Mouse (Mus musculus): Measurements from ENCODE around the gene Rdh16. TPM values are rescaled to one million over a fixed set of nuclear protein-coding genes. Genes with fewer than 3 reads are reported as not detected.
"Not testable (repeated sequence)": the region's sequence is repeated elsewhere in the genome, so short reads cannot be mapped to it uniquely, and the experiment has no call there.

The Rdh16 gene
- total and polyA plus RNA-seq, 2 experiments from 2014 or later = 0.06 to 0.37 TPM

DNA sequence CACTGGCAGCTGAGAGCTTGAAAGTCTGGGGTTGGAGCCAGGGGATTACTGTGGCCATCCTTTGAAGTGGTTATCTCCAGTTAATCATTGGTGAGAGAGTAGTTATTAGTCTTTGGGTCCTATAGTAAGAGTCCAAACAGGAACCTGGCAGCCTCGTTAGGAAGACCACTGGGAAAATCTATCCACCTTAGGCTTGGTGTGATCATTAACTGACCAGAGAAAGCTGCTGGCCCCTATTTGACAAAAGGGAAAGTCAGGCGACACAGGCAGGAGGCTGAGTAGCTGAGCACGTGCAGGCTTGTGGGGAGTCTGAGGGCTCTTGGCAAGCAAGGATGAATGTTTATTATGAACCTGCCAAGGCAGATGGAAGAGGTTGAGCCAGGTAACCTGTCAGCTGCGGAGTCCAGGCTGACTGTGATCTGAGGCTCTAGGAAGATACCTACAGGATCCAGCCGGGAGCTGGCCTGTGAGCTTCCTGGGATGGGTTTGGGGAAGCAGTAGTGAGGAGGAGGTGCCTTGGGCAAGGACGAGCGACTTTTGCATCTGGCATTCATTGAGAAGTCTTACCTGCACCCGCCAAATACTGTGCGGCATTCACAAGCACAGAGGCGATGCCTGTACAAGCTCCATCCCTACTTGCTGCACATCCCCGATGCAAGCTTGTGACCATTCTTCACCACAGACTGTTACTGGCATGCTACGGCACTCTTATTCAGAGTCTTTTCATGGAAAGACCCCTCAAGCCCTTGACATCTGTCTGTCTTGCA, 36.9 kb upstream of the Rdh16 start:
- H3K4me2 ChIP-seq (ENCODE audit: low read depth, low read length) = no peak overlapping the region
- H3K27me3 ChIP-seq (ENCODE audit: insufficient read depth, low read length) = no peaks in the 10 kb centered on the region
- no peak for ATAC-seq
- DNase-seq (ENCODE audit: low spot score) = no peak
- H3K4me1 ChIP-seq (ENCODE audit: insufficient read depth, low read length) = no peaks in the 10 kb centered on the region
- no peak overlapping the region for H3K27ac ChIP-seq
- TF ChIP-seq CTCF (IDR thresholded peaks at IDR 0.05; ENCODE audit: low read depth) = no peak
- H3K9ac ChIP-seq (replicated peaks; ENCODE audit: low read length) = no peak overlapping the region
- no peaks in the 10 kb centered on the region for H3K36me3 ChIP-seq (ENCODE audit: insufficient read depth, low read length)
- no peak overlapping the region for H3K4me3 ChIP-seq (ENCODE audit: low read length)
- 60% methylated on average over 12 of the region's 12 CpGs for WGBS
- no peaks in the 10 kb centered on the region for H3K9me3 ChIP-seq (ENCODE audit: low read length)

DNA sequence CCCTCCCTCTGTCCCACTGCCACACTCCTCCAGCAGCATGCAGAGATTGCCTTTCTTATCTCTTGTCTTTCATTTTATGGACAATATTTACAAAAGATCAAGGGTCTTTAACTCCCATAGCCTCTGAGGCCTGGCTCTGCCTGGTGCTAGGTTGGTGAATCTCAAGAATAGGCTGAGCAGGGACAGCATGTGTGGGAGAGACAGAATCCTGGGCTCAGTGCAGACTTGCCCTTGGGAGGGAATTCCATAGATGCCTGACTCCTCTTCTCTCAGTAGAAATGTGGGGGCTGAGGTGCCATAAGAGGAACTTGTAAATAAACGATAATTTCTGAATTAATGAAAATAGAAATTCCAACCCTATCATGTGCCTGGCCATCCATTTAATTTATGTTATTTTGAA, 34.4 kb upstream of the Rdh16 start:
- Histone ChIP-seq H3K27me3 (ENCODE audit: insufficient read depth, low read length) (no peaks in the 10 kb centered on the region), H3K9ac (replicated peaks; ENCODE audit: low read length) (no peak overlapping the region), H3K4me3 (ENCODE audit: low read length) (no peak overlapping the region), H3K4me2 (ENCODE audit: low read depth, low read length) (no peak overlapping the region), H3K27ac (no peak overlapping the region), H3K36me3 (ENCODE audit: insufficient read depth, low read length) (no peaks in the 10 kb centered on the region), H3K4me1 (ENCODE audit: insufficient read depth, low read length) (no peaks in the 10 kb centered on the region), H3K9me3 (ENCODE audit: low read length) (no peaks in the 10 kb centered on the region)
- WGBS = 84% methylated on average over 1 of the region's 1 CpGs
- ATAC-seq = no peak
- DNase-seq (ENCODE audit: low spot score) = no peak
- no peak for TF ChIP-seq CTCF (IDR thresholded peaks at IDR 0.05; ENCODE audit: low read depth)

DNA sequence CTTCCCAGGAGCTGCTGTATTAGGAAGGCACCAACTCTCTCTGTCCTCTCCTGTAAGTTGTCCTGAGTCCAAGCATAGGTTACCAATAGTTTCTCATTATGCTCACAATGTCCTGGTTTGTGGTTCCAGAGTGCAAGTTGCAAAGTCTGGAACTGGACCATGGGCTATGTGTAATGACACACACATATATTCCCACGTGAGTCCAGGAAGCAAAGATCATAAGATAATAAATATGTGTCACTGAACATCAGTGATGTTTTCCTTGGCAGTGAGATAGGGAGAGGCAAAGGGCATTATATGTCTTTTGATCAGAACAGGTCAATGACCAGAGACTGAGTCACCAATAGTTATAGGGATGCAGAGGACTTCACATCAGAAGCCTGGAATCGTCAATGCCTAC, 24.9 kb upstream of the Rdh16 start, which contains the start of gene Rdh9:
Rdh9 (plus strand) TSS at position 376 of the 400 bp plus-strand sequence.
- Histone ChIP-seq H3K4me2 (ENCODE audit: low read depth, low read length) (no peak within 1 kb of the TSS), H3K4me3 (ENCODE audit: low read length) (no peak within 1 kb of the TSS), H3K36me3 (ENCODE audit: insufficient read depth, low read length) (no peaks in the 10 kb centered on the region), H3K4me1 (ENCODE audit: insufficient read depth, low read length) (no peaks in the 10 kb centered on the region), H3K9me3 (ENCODE audit: low read length) (no peaks in the 10 kb centered on the region), H3K27me3 (ENCODE audit: insufficient read depth, low read length) (no peaks in the 10 kb centered on the region), H3K9ac (replicated peaks; ENCODE audit: low read length) (no peak within 1 kb of the TSS), H3K27ac (no peak within 1 kb of the TSS)
- WGBS = 89% methylated on average over 2 of the region's 2 CpGs
- TF ChIP-seq CTCF (IDR thresholded peaks at IDR 0.05; ENCODE audit: low read depth) = no peak
- no peak for ATAC-seq
- no peak for DNase-seq (ENCODE audit: low spot score)

DNA sequence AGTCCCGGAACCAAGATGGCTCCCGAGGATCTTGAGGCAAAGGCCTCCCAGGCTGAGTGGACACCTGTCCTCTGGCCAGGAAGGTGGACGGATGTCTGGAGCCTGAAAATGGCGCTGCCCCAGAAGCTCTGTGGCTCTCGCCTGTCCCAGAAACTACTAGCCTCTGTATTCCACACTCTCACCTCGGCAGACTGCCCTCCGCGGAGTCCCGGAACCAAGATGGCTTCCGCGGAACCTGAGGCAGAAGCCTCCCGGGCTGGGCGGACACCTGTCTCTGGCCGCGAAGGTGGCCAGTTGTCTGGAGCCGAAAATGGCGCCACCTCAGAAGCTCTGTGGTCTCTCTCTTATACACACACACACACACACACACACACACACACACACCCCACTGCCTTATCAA, 18.6 kb upstream of the Rdh16 start:
- DNase-seq (ENCODE audit: low spot score); H3K27me3 ChIP-seq (ENCODE audit: insufficient read depth, low read length); H3K36me3 ChIP-seq (ENCODE audit: insufficient read depth, low read length); H3K4me1 ChIP-seq (ENCODE audit: insufficient read depth, low read length); ATAC-seq; H3K27ac ChIP-seq; H3K4me3 ChIP-seq (ENCODE audit: low read length); H3K4me2 ChIP-seq (ENCODE audit: low read depth, low read length); H3K9me3 ChIP-seq (ENCODE audit: low read length); H3K9ac ChIP-seq (replicated peaks; ENCODE audit: low read length): not testable (repeated sequence)
- 94% methylated on average over 17 of the region's 17 CpGs for WGBS

DNA sequence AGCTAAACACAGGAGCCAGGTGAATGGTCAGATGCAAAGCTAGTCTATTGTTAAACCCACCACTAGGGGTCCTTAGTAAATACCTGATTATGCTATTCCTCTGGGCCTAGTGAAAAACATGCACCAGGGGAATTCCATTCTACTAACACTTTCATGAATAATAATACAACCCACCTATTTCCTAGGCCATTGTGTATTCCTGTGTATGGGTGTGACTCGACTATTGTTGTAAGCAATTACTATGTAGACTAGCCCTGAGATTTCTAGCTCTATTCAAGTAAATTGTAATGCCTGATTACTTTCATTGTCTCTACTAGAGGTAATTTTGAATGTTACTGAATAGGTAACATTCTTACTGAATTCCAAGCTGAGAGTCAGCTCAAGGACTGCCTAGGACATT, 15.5 kb upstream of the Rdh16 start:
- not testable (repeated sequence) for H3K4me2 ChIP-seq (ENCODE audit: low read depth, low read length); H3K4me3 ChIP-seq (ENCODE audit: low read length); H3K27me3 ChIP-seq (ENCODE audit: insufficient read depth, low read length); H3K4me1 ChIP-seq (ENCODE audit: insufficient read depth, low read length); H3K9ac ChIP-seq (replicated peaks; ENCODE audit: low read length); H3K9me3 ChIP-seq (ENCODE audit: low read length); H3K27ac ChIP-seq; ATAC-seq; H3K36me3 ChIP-seq (ENCODE audit: insufficient read depth, low read length); DNase-seq (ENCODE audit: low spot score)
- WGBS = 84% methylated on average over 1 of the region's 1 CpGs

DNA sequence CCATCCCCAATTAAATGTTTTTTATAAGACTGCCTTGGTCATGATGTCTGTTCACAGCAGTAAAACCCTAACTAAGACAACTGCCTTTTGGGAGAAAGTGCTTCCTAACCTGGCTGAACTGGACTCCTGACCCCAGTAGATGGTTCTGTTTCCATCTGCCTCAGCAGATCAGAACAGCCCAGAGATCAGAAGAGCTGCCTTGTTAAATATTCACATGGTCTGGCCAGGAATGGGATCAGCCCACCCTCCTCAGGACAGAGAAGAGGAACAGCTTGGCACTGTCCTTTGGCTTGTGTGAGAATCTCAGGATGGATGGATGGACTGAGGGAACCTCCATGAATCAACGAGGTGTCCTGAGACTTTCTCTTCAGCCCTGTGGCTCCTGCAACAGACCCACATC, 1.7 kb upstream of the Rdh16 start:
- no peaks in the 10 kb centered on the region for H3K9me3 ChIP-seq (ENCODE audit: low read length)
- 76% methylated on average over 1 of the region's 1 CpGs for WGBS
- no peaks in the 10 kb centered on the region for H3K36me3 ChIP-seq (ENCODE audit: insufficient read depth, low read length)
- DNase-seq (ENCODE audit: low spot score) (no peak), ATAC-seq (no peak)
- H3K27me3 ChIP-seq (ENCODE audit: insufficient read depth, low read length) = no peaks in the 10 kb centered on the region
- H3K4me2 ChIP-seq (ENCODE audit: low read depth, low read length) = no peak overlapping the region
- H3K27ac ChIP-seq = no peak overlapping the region
- H3K4me3 ChIP-seq (ENCODE audit: low read length) = no peak overlapping the region
- TF ChIP-seq CTCF (IDR thresholded peaks at IDR 0.05; ENCODE audit: low read depth) = no peak
- no peak overlapping the region for H3K9ac ChIP-seq (replicated peaks; ENCODE audit: low read length)
- H3K4me1 ChIP-seq (ENCODE audit: insufficient read depth, low read length) = no peaks in the 10 kb centered on the region

DNA sequence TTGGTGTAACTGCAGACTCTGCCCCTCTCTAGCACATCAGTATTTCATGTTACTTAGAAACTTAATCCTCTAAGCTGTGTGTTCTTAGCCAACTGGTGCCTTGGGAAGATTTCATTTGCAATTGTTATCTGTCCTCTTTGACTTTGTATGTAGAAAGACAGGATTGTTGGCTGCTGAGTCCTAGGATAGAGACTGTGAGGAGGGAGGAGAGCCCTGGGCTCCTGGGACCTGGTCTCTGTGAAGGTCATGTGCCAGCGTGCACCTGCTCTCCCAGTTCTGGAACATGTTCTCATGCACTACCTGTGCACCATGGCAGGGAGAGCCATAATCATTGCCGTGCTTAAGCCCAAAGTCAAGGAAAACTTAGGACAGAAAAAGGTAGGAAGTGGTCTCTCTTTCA, 660 bp downstream of the Rdh16 start:
- 87% methylated on average over 2 of the region's 2 CpGs for WGBS
- Histone ChIP-seq H3K27ac (no peak overlapping the region), H3K9ac (replicated peaks; ENCODE audit: low read length) (no peak overlapping the region), H3K9me3 (ENCODE audit: low read length) (no peaks in the 10 kb centered on the region), H3K4me3 (ENCODE audit: low read length) (no peak overlapping the region), H3K27me3 (ENCODE audit: insufficient read depth, low read length) (no peaks in the 10 kb centered on the region), H3K4me1 (ENCODE audit: insufficient read depth, low read length) (no peaks in the 10 kb centered on the region), H3K4me2 (ENCODE audit: low read depth, low read length) (no peak overlapping the region), H3K36me3 (ENCODE audit: insufficient read depth, low read length) (no peaks in the 10 kb centered on the region)
- no peak for ATAC-seq
- TF ChIP-seq CTCF (IDR thresholded peaks at IDR 0.05; ENCODE audit: low read depth) = no peak
- DNase-seq (ENCODE audit: low spot score) = no peak
